Mouse (Mus musculus) gastrocnemius, adult 2 months (tissue): ENCODE data around the gene Ascc1. TPM values are rescaled to one million over a fixed set of nuclear protein-coding genes. Genes with fewer than 3 reads are reported as not detected.

Source experiments
- DNase-seq: peaks from one replicate; pipeline ENCODE4 v3.0.0; 2022
- H3K27ac ChIP-seq: fragments of 200-600 bp; 2 replicates; pipeline ENCODE4 v1.8.1; 2022; ENCODE audit warnings: mild to moderate bottlenecking
- H3K4me3 ChIP-seq: fragments of 200-600 bp; 2 replicates; pipeline ENCODE4 v1.8.1; 2022; ENCODE audit warnings: mild to moderate bottlenecking, moderate library complexity
- CTCF ChIP-seq: fragments of 200-600 bp; IDR thresholded peaks from 2 replicates; pipeline ENCODE4 v1.8.1; 2022; ENCODE audit warnings: antibody characterized with exemption, mild to moderate bottlenecking, moderate library complexity
- intact Hi-C: fragments of 180-260 bp; cut with DNase I; formaldehyde crosslinking; loops from one replicate; pipeline ENCODE4 v1.15.1; 2025
- total RNA-seq, 2 experiments: library from RNA; stranded (reverse); gene quantifications; 2 replicates each; pipeline ENCODE4 v1.2.3; 2021

The Ascc1 gene
- total RNA-seq, 2 experiments from 2014 or later = 13.6 to 14.6 TPM

DNA sequence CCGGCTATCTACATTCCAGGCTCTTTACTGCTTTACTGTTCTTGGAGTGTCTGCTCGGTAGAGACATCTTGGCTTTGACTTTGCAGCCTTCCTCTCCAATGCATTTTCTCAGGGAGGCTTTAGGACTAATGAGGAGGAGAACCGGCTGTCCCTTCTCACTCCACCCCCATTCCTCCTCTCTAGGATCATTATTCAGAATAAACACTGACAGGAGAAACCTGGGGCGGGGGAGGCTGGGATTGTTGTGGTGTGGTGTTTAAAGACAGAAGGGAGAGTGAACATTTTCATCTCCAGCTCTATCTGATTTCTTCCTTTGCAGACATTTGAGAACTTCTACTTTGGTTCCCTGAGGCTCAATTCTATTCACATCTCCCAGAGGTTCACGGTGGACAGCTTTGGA, 95.2 kb downstream of the Ascc1 start:
- no peak for TF ChIP-seq CTCF
- intact Hi-C loops = no loop called here
- H3K27ac ChIP-seq = no peak overlapping the region
- no peak for DNase-seq
- no peak overlapping the region for H3K4me3 ChIP-seq

GRCm38 (mm10) chr10:60105391-60106145, 103.0 kb downstream of the Ascc1 start:
- H3K4me3 ChIP-seq = peak overlapping the region; percentile 77
- DNase-seq = no peak
- peak overlapping the region; percentile 84; the same call in 1 of the 2 replicates for H3K27ac ChIP-seq
- TF ChIP-seq CTCF = no peak
- intact Hi-C loops = no loop called here

- peak; percentile 57 for DNase-seq
- intact Hi-C loops = no loop called here
- peak within 1 kb of the TSS; percentile 84 for H3K27ac ChIP-seq
- H3K4me3 ChIP-seq = peak within 1 kb of the TSS; percentile 77
- TF ChIP-seq CTCF = no peak
Observed at GRCm38 (mm10) chr10:60106146-60106530, 103.5 kb downstream of the Ascc1 start, which contains the start of gene Spock2. Gene Spock2, plus strand, starts transcription at chr10:60106219.

DNA sequence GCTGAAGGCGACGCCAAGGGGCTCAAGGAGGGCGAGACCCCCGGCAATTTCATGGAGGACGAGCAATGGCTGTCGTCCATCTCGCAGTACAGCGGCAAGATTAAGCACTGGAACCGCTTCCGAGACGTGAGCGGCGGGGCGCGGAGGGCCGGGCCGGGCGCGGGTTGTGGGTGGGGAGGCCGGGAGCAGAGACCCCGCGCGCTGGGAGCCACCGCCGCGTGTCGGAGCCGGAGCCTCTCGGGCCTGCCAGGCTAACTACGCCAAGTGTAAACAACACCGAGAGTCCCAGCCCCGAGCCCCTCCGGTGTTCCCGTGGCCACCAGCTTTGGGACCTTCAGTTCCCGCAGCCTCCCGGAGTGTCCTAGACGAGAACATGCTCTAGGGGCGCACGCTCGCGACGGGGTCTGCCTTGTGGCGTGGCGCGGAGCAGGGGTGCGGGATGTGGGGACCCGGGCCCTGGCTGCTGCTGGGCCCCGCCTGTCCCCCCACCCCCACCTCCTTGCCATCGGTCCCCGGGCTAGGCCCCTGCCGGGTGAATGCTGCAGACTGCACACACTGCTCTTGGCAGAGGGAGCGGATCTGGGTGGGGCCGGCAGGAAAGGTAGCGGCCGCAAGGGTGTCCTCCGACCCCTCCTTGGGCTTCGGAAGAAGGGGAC, 104.1 kb downstream of the Ascc1 start:
- intact Hi-C loops = no loop called here
- peak overlapping the region; percentile 77 for H3K4me3 ChIP-seq
- TF ChIP-seq CTCF = peak; percentile 44
- H3K27ac ChIP-seq = peak overlapping the region; percentile 84
- DNase-seq = peak; percentile 62

DNA sequence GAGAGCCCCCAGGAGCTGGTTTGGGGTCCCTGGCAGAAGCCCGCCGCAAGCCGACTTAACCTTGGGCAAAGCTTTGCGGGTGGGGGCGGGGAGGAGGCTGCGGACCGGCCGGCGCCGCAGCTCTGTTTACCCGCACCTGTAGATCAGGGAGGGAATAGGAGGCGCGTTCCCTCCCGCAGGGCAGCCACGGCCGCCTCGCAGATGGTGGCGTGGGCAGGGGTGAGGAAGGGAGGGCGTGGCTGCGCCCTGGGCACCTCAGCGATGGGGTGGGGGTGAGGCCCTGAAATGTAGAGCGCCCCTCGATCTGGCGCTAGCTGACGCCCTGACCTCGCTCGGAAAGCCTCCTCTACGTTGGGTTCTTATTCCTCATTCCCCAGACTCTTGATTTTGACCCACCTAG, 104.8 kb downstream of the Ascc1 start:
- H3K4me3 ChIP-seq = peak overlapping the region; percentile 77
- peak; percentile 38 for DNase-seq
- TF ChIP-seq CTCF = no peak
- intact Hi-C loops = no loop called here
- peak overlapping the region; percentile 84 for H3K27ac ChIP-seq

DNA sequence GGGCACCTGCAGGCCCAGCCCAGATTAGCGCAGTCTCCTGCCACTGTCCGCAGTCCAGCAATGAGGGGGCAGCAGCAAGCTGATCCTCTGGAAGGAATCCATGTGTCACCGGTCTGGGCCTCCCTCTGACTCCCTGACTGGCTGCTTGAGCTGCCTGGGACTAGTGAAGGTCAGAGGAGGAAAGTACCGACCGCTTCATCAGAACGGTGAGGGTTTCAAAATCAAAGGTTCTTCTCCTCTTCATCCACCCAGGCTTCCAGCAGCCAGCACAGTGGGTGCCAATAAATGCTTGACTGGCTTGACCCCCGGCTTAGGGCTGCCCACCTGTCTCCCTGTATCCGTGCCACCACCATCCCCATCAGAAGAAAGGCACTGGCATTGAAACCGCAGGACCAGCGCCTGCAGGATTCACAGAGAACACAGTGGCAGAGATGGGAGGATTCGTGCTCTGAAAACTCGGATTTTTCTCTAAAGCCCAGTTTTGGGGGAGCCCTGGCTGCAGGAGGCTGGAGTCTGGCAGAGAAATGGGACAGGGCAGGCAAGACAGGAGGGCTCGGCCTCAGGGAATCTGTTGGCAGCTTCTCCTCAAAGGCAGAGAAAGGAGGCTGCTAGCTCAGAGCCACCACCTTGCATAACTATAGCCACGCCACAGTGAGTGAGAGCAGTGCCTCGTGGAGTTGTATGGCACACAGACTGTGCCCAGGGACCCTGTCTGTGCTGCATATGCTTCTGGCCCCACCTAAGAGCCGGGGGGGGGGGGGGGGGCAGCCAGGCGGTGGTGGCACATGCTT, 105.9 kb downstream of the Ascc1 start:
- Histone ChIP-seq H3K27ac (no peak overlapping the region), H3K4me3 (peak overlapping the region; percentile 17)
- DNase-seq = no peak
- intact Hi-C loops = no loop called here
- TF ChIP-seq CTCF = no peak

- H3K4me3 ChIP-seq = no peak overlapping the region
- TF ChIP-seq CTCF = no peak
- no peak for DNase-seq
- intact Hi-C loops = no loop called here
- no peak overlapping the region for H3K27ac ChIP-seq
Observed at GRCm38 (mm10) chr10:60109336-60109735, 106.7 kb downstream of the Ascc1 start.

- intact Hi-C loops = no loop called here
- H3K27ac ChIP-seq = no peak overlapping the region
- H3K4me3 ChIP-seq = no peak overlapping the region
- DNase-seq = no peak
- TF ChIP-seq CTCF = no peak
Observed at GRCm38 (mm10) chr10:60109989-60110388, 107.4 kb downstream of the Ascc1 start.

DNA sequence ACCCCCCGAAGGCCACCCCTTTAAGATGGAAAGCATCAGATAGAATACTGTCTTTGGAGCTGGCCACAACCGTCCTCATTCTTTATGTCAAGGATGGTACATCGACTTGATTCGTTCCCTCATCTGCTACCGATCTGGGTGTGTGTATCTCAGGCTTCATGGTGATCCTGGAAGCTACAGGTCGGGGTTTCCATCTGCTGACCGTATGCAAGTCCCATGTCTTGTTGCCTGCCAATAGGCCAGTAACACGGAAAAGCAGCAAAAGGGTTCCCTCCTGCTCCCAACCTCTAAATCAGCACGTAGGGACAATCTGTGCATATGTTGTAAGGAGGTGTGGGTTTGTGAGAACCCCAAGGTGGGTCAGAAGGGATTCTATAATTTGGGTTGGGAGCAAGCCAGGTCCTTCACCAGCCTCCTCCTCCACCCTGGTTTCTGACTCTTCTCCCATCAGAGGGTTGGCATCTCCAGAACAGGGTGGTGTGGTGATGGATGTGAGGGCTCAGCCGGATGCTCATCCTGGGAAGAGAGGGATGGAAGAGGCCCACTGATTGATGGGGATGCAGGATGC, 108.4 kb downstream of the Ascc1 start:
- no peak overlapping the region for H3K27ac ChIP-seq
- no peak for DNase-seq
- no peak for TF ChIP-seq CTCF
- H3K4me3 ChIP-seq = no peak overlapping the region
- intact Hi-C loops = no loop called here

DNA sequence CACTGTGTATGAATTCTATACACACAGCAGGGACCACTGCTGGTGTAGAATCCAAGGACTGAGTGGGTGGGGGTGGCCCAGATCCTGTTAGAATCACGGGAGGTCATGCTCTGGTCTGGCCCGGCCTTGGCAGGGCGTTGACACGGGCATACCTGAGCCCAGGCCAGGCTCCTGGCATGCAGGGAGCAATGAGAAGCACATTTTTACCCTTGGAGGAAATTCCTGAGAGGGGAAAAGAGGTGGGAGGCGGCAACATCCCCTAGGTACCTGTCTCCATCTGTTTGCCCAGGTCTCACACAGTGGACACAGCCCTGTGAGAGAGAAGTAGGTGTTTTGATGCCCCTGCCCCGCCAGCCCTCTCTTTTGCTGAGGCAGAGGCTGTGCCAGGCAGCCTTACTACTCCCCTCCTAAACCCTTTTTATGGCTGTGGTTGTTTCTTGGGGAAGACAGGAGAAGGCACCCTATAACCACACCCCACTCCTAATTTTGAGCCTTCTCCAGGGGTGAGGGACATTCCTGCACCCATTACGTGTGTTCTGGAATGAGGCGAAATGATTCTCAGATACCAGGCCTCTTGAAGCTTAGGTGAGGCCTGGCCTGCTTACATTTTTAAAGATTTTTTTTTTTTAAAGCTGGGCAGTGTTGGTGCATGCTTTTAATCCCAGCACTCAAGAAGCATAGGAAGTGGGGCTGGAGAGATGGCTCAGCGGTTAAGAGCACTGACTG, 111.5 kb downstream of the Ascc1 start:
- TF ChIP-seq CTCF = no peak
- intact Hi-C loops = no loop called here
- no peak for DNase-seq
- Histone ChIP-seq H3K4me3 (no peak overlapping the region), H3K27ac (no peak overlapping the region)

DNA sequence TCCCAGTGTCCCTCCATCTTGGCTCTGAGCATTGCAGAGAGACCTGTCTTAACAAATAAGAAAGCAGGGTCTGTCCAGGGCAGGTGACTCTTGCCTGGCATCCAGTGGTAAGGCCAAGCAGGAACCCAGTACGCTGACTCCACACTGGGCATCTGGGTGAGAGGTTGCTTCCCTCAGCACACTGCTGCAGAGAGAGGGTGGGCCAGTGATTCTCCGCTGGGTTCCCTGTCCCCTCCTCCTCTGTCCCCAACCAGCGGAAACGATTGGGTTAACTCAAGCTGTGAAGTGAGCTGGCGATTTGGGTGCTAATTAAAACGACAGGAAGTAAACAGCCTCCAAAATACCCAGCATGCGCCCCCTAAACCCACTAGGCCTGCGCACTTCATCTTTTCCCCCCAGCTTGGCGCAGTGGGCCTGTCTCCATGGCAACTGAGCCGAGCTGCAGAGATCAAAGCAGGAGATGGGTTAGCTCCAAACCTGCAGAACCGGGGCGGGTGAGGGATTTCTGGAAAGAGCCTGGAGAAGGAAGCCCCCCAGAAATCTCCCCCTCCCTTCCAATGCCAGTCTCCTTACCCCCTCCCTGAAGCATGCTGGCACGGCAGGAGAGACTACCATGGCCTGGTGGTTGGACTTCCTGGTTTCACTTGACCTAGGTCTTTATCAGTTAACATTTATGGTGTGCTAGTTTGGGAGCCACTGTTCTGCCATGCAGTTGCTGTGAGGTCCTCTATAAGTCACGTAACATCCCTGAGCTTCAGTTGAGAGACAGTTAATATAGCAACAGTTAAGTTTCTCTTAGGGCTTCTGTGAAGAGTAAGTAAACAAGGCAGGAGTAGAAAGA, 113.0 kb downstream of the Ascc1 start:
- no peak overlapping the region for H3K27ac ChIP-seq
- TF ChIP-seq CTCF = no peak
- intact Hi-C loops = no loop called here
- no peak overlapping the region for H3K4me3 ChIP-seq
- no peak for DNase-seq
